Mouse (Mus musculus): ENCODE results near the gene Gm20517. TPM values are rescaled to one million over a fixed set of nuclear protein-coding genes. Genes with fewer than 3 reads are reported as not detected.
A peak's percentile ranks its signal among the peaks of the same experiment; 100 is the strongest.

Gm20517 gene
- polyA plus RNA-seq, 1 experiment: 0.45 TPM

DNA sequence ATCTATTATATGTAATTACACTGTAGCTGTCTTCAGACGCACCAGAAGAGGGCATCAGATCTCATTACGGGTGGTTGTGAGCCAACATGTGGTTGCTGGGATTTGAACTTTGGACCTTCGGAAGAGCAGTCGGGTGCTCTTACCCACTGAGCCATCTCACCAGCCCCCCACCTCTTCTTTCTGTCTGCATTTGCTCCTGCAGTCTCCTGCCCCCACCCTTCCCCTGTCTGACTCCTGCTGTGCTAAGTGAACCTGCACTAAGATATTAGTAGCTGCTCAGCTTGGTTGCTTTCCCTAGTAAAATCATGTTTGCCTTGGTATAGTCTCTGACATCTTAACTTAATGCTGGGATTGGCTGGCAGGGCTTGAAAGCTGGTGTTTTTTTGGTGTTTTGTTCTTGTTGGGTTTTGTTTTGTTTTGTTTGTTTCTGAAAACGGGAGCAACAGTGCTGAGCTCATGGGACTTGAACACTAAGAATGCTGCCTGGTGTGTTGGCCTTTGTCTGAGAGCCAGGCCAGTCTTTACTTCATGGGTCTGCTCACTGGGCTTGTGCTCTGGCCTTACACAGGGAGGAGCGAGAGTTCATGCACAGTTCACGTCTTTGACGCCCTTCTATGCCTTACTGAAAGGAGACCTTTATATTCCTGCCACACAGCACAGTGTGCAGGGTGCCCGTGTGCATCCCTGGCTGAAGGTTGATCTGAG lies 51.8 kb downstream of the Gm20517 start:
- H3K4me1 ChIP-seq (ENCODE audit: control insufficient read depth, insufficient read depth, low read length): peaks cover 3% of the 10 kb centered on the region
- no peak for TF ChIP-seq CTCF (IDR thresholded peaks at IDR 0.05; ENCODE audit: insufficient read depth, low read length)
- TF ChIP-seq POLR2A (IDR thresholded peaks at IDR 0.05; ENCODE audit: borderline replicate concordance, extremely low read depth, low read depth, low read length): no peak
- 70% methylated on average over 9 of the region's 9 CpGs for WGBS
- no peak for DNase-seq
- H3K4me3 ChIP-seq (replicated peaks; ENCODE audit: extremely low read depth, low read depth, low read length): no peak overlapping the region

DNA sequence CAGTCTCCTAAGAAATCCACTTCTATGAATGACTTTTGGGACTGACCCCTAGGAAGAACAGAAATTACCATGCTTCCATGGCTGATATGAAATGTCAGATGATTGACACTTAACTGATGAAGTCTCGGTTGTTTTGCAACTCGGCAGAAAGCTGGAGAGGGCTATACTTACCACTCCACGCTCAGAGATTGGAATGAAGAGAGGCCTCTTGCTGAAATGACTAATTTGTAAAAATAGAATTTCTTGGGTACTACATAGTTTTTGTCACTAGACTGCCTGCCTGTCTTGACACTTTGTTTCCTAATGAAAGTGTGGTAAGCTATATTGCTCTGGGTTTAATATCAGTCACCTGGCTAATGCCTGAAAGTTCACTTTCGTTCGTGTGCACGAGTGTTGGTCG lies 53.1 kb downstream of the Gm20517 start:
- no peak overlapping the region for H3K4me3 ChIP-seq (replicated peaks; ENCODE audit: extremely low read depth, low read depth, low read length)
- WGBS: 70% methylated on average over 7 of the region's 7 CpGs
- TF ChIP-seq POLR2A (IDR thresholded peaks at IDR 0.05; ENCODE audit: borderline replicate concordance, extremely low read depth, low read depth, low read length): no peak
- no peak for TF ChIP-seq CTCF (IDR thresholded peaks at IDR 0.05; ENCODE audit: insufficient read depth, low read length)
- no peak for DNase-seq
- H3K4me1 ChIP-seq (ENCODE audit: control insufficient read depth, insufficient read depth, low read length): peaks cover 3% of the 10 kb centered on the region

DNA sequence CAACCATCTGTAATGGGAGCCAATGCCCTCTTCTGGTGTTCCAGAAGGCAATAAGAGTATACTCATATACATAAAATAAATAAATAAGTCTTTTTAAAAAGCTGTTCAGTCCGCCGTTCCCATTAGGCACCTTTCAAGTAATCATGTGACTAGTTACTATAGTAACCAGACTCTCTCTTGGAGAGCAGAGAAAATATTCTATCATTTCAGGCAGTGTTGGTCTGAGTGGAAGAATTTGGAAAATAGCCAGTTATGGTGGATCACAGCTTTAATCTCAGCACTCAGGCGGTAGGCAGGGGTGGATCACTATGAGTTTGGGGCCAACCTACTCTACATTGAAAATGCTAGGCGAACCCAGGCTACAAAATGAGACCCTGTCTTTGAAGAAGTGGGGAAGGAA lies 57.8 kb downstream of the Gm20517 start:
- no peak overlapping the region for H3K4me3 ChIP-seq (replicated peaks; ENCODE audit: extremely low read depth, low read depth, low read length)
- DNase-seq: no peak
- 62% methylated on average over 4 of the region's 4 CpGs for WGBS
- TF ChIP-seq POLR2A (IDR thresholded peaks at IDR 0.05; ENCODE audit: borderline replicate concordance, extremely low read depth, low read depth, low read length) (no peak), CTCF (IDR thresholded peaks at IDR 0.05; ENCODE audit: insufficient read depth, low read length) (no peak)
- H3K4me1 ChIP-seq (ENCODE audit: control insufficient read depth, insufficient read depth, low read length): peaks cover 3% of the 10 kb centered on the region; the same call in 1 of the 2 replicates

DNA sequence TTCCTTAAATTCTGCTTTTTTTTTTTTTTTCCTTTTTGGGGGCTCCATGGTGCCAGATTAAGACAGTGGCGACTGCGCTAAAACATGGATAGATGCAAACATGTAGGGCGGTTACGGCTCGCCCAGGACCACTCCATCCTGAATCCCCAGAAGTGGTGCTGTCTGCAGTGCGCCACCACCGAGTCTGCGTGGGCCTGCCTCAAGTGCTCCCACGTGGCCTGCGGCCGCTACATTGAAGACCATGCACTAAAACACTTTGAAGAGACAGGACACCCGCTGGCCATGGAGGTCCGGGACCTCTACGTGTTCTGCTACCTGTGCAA lies 60.6 kb downstream of the Gm20517 start:
- Histone ChIP-seq H3K4me3 (replicated peaks; ENCODE audit: extremely low read depth, low read depth, low read length) (no peak overlapping the region), H3K4me1 (ENCODE audit: control insufficient read depth, insufficient read depth, low read length) (no peaks in the 10 kb centered on the region)
- no peak for DNase-seq
- TF ChIP-seq CTCF (IDR thresholded peaks at IDR 0.05; ENCODE audit: insufficient read depth, low read length) (no peak), POLR2A (IDR thresholded peaks at IDR 0.05; ENCODE audit: borderline replicate concordance, extremely low read depth, low read depth, low read length) (no peak)
- 43% methylated on average over 14 of the region's 14 CpGs for WGBS

DNA sequence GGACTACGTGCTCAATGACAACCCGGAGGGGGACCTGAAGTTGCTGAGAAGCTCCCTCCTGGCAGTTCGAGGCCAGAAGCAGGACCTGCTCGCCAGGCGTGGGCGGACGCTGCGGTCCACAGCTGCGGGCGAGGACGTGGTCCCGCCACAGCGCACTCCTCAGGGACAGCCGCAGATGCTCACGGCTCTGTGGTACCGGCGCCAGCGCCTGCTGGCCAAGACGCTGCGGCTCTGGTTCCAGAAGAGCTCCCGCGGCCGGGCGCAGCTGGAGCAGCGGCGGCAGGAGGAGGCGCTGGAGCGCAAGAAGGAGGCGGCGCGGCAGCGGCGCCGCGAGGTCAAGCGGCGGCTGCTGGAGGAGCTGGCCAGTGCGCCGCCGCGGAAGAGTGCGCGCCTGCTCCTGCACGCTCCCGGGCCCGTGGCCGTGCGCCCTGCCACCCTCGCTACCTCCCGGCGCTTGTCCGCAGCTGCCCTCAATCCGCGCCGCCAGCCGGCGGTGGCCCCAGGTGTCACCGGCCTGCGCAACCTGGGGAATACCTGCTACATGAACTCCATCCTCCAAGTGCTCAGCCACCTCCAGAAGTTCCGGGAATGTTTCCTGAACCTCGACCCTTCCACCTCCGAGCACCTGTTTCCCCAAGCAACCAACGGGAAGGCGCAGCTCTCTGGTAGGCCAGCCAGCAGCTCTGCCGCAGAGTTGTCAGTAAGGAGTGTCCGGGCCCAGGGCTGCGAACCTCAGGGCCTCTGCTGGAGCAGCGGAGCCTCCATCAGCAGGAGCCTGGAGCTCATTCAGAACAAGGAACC lies 61.1 kb downstream of the Gm20517 start:
- Histone ChIP-seq H3K4me1 (ENCODE audit: control insufficient read depth, insufficient read depth, low read length) (no peaks in the 10 kb centered on the region), H3K4me3 (replicated peaks; ENCODE audit: extremely low read depth, low read depth, low read length) (peak overlapping the region; percentile 45)
- TF ChIP-seq CTCF (IDR thresholded peaks at IDR 0.05; ENCODE audit: insufficient read depth, low read length) (no peak), POLR2A (IDR thresholded peaks at IDR 0.05; ENCODE audit: borderline replicate concordance, extremely low read depth, low read depth, low read length) (no peak)
- peak; percentile 61 for DNase-seq
- 12% methylated on average over 67 of the region's 68 CpGs for WGBS

DNA sequence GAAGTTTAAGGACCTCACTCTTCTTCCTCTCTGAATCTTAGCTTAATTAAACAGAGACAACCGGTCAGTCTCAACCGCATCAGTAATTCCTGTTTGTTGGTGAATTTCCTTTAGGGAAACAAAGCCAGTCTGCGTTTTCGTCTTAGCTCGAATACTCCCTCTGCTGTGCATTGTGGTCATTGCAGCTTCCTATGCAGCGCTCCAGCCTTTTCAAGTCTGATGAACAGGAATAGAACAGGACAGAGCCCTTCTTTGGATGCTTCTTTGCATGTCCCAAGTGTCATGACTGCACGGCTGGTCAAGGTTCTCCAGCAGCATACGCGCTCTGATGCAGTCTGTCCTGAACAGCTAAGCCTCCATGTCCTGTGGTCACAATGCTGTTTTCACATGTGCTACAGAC lies 65.2 kb downstream of the Gm20517 start:
- H3K4me3 ChIP-seq (replicated peaks; ENCODE audit: extremely low read depth, low read depth, low read length): no peak overlapping the region
- WGBS: 16% methylated on average over 9 of the region's 9 CpGs
- TF ChIP-seq CTCF (IDR thresholded peaks at IDR 0.05; ENCODE audit: insufficient read depth, low read length) (peak; percentile 76), POLR2A (IDR thresholded peaks at IDR 0.05; ENCODE audit: borderline replicate concordance, extremely low read depth, low read depth, low read length) (no peak)
- DNase-seq: peak; percentile 75
- no peaks in the 10 kb centered on the region for H3K4me1 ChIP-seq (ENCODE audit: control insufficient read depth, insufficient read depth, low read length)

DNA sequence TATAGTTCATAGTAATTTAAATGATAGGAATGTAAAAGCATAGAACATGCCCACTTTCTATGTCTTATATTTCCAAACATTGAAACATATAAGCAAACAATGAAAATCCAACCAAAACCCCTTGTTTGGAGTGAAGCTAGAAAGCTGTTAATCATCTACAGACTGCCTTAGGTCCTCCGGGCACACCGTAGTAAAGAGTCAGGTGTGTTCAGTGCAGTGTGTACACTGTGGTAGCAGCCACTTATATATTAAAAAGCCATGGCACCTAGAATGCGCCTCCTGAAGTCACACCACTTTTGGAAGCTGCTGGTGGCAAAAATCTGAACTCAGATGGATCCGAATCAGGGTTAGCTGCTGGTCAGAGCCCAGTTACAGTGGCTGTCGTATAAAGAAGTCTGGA lies 66.8 kb downstream of the Gm20517 start:
- no peak for TF ChIP-seq CTCF (IDR thresholded peaks at IDR 0.05; ENCODE audit: insufficient read depth, low read length)
- TF ChIP-seq POLR2A (IDR thresholded peaks at IDR 0.05; ENCODE audit: borderline replicate concordance, extremely low read depth, low read depth, low read length): no peak
- WGBS: 71% methylated on average over 5 of the region's 5 CpGs

DNA sequence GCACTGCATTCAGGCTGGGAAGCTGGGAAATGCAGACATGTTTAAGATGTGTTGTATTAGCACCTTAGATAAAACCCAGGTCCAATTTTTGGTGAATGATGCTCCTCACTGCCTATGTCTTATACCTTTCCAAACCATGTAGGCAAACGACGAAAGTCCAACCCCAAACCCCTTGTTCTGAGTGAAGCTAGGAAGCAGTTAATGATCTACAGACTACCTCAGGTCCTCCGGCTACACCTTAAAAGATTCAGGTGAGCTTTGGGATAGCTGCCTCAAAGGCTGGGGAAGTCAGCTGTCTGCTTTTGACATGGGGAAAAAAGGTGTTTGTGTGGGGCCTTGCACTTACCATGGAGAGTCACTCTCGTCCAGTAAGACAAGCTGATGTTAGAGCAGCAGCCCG lies 67.3 kb downstream of the Gm20517 start:
- WGBS: 76% methylated on average over 5 of the region's 5 CpGs
- TF ChIP-seq POLR2A (IDR thresholded peaks at IDR 0.05; ENCODE audit: borderline replicate concordance, extremely low read depth, low read depth, low read length) (no peak), CTCF (IDR thresholded peaks at IDR 0.05; ENCODE audit: insufficient read depth, low read length) (no peak)
- no peaks in the 10 kb centered on the region for H3K4me1 ChIP-seq (ENCODE audit: control insufficient read depth, insufficient read depth, low read length)
- no peak for DNase-seq
- H3K4me3 ChIP-seq (replicated peaks; ENCODE audit: extremely low read depth, low read depth, low read length): no peak overlapping the region

More for the DNA sequence above, 66.8 kb downstream of the Gm20517 start:
- DNase-seq: no peak
- no peaks in the 10 kb centered on the region for H3K4me1 ChIP-seq (ENCODE audit: control insufficient read depth, insufficient read depth, low read length)
- H3K4me3 ChIP-seq (replicated peaks; ENCODE audit: extremely low read depth, low read depth, low read length): no peak overlapping the region

DNA sequence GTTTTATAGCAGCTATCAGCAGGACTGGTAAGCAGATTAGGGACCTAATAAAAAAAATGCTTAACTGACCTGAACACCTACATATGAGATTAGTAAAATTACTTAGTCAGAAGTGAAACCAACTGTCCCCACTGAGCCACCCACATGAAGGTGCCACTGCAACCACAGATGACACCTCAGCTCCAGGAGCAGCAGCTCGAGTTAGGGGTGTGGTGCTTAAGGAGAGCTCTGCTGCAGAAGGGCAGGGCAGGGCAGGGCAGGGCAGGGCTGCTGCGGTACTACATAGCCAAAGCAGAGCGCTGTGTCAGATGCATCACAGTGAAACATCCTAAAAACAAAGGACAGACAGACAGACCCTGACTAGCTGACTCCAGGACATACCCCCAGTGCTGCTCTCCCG lies 71.4 kb downstream of the Gm20517 start:
- DNase-seq: no peak
- H3K4me1 ChIP-seq (ENCODE audit: control insufficient read depth, insufficient read depth, low read length): peaks cover 6% of the 10 kb centered on the region; the same call in 1 of the 2 replicates
- no peak overlapping the region for H3K4me3 ChIP-seq (replicated peaks; ENCODE audit: extremely low read depth, low read depth, low read length)
- 63% methylated on average over 4 of the region's 4 CpGs for WGBS
- TF ChIP-seq CTCF (IDR thresholded peaks at IDR 0.05; ENCODE audit: insufficient read depth, low read length): no peak
